6 mouse cellular contexts compared by ENCODE assay signal in genomic region chr6:53010286-53010685, GRCm38 (mm10).
"Had no signal": no experiment of that assay in that cellular context is flagged by ENCODE, and none has a peak within 500 bp of the region (broad histone marks: within the 10 kb centered on the region; RNA-seq: fewer than 3 reads in every experiment).

No protein-coding gene starts in this region.

- DNase-seq: kidney, postnatal 25 days; lung, embryonic 14.5 days; lung, postnatal 14 days; right cerebral cortex, postnatal 4 days; thymus, adult 2 months; thymus, postnatal 25 days had no signal
